Mouse (Mus musculus) CD8-positive naive resting alpha-beta T cell, adult 2 months (primary cell): ENCODE measurements around the gene Dhcr24.

Experiments
- DNase-seq, 2 experiments: peaks; one replicate each; pipeline ENCODE4 v3.0.0; 2022; ENCODE audit warnings: low read depth in 2 of 2, low spot score in 2 of 2

The Dhcr24 gene

DNA sequence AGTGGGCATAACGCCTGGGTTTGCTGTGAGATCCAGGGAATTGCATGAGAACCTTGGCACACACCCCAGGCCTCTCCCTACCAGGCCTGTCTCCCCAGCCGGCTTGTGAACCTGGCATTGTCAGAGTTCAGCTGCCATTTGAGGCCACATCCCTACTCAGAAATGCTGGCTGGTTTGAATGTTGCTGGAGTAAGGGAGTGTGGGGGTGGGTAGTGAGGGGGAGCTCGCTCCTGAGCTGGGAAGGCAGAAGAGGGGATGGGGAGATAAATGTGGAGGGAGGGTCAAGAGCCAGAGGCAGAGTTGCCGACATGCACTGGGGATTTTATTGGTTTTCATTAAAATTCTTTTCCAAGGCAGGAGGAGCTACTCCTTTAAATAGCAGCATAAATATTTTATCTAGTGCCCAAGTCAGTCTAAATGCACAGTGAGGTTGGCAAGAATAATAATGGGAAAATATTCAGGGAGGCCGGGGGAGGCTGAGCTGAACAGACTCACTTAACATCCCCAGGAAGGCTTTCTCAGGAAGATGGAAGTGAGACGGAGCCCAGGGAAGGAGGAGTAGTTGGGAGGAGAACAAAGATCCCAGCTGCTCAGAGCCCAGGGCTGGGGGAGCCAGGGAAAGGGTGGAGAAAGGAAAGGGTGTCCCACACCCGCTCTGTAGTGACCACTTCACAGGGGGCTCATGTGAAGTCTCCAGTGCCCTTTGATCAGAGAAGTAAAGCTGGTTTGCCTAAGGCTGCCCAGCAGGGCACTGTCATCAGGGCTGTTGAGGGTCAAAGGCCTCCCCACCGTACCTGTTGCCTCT is 72.6 kb downstream of the Dhcr24 start:
- DNase-seq: no peak

GRCm38 (mm10) chr4:106634086-106634479 is 73.2 kb downstream of the Dhcr24 start:
- no peak for DNase-seq
